Mouse (Mus musculus) heart, postnatal 0 days (tissue): ENCODE results near the gene Exog.

Source experiments
- CTCF ChIP-seq: IDR thresholded peaks from 2 replicates; pipeline ENCODE4 v1.5.1; 2016; ENCODE audit warnings: antibody characterized with exemption, control low read depth, low read depth
- EP300 ChIP-seq: IDR thresholded peaks from 2 replicates; pipeline ENCODE4 v1.6.1; 2016; ENCODE audit warnings: antibody characterized with exemption, low read depth

- TF ChIP-seq CTCF (no peak), EP300 (no peak)
Measured at GRCm38 (mm10) chr9:119472412-119472918, 27.7 kb downstream of the Exog start.
